Mouse (Mus musculus) lung, postnatal 0 days (tissue): ENCODE data around the gene Hist1h4b. TPM values are rescaled to one million over a fixed set of nuclear protein-coding genes. Genes with fewer than 3 reads are reported as not detected.
"Not testable (repeated sequence)": the region's sequence is repeated elsewhere in the genome, so short reads cannot be mapped to it uniquely, and the experiment has no call there.

Experiments used
- ATAC-seq: fragments of 200-750 bp; cut with Nextera tagmentation; 2 replicates; pipeline ENCODE4 v1.8.0; 2017; ENCODE audit warnings: moderate library complexity
- DNase-seq: peaks from one replicate; pipeline ENCODE4 v3.0.0-alpha.2; 2016; ENCODE audit warnings: low spot score
- H3K27ac ChIP-seq: fragments of 300-500 bp; sonication (generic); 2 replicates; pipeline ENCODE4 v1.5.1; 2014; ENCODE audit warnings: antibody characterized with exemption, mild to moderate bottlenecking, low read length, mixed read lengths
- H3K27me3 ChIP-seq: fragments of 300-500 bp; sonication (generic); replicated peaks from 2 replicates; pipeline ENCODE4 v1.6.1; 2014; ENCODE audit warnings: low read length, mixed read lengths; ENCODE audit not compliant: insufficient read depth
- H3K36me3 ChIP-seq: fragments of 300-500 bp; sonication (generic); 2 replicates; pipeline ENCODE4 v1.6.1; 2014; ENCODE audit warnings: low read length, mixed read lengths; ENCODE audit not compliant: insufficient read depth
- H3K4me1 ChIP-seq: fragments of 300-500 bp; sonication (generic); 2 replicates; pipeline ENCODE4 v1.6.1; 2014; ENCODE audit warnings: antibody characterized with exemption, low read depth, low read length, mixed read lengths; ENCODE audit not compliant: insufficient read depth
- H3K4me2 ChIP-seq: fragments of 300-500 bp; sonication (generic); replicated peaks from 2 replicates; pipeline ENCODE4 v1.6.1; 2014; ENCODE audit warnings: low read depth, mild to moderate bottlenecking, low read length, moderate library complexity, mixed read lengths
- H3K4me3 ChIP-seq: fragments of 300-500 bp; sonication (generic); 2 replicates; pipeline ENCODE4 v1.5.1; 2014; ENCODE audit warnings: low read depth, low read length
- H3K9ac ChIP-seq: fragments of 300-500 bp; sonication (generic); replicated peaks from 2 replicates; pipeline ENCODE4 v1.6.1; 2014; ENCODE audit warnings: low read depth, mild to moderate bottlenecking
- H3K9me3 ChIP-seq: fragments of 300-500 bp; sonication (generic); 2 replicates; pipeline ENCODE4 v1.6.1; 2016; ENCODE audit warnings: low read length, mixed read lengths
- CTCF ChIP-seq: IDR thresholded peaks from 2 replicates; pipeline ENCODE4 v1.5.1; 2016; ENCODE audit warnings: antibody characterized with exemption, mild to moderate bottlenecking
- EP300 ChIP-seq: IDR thresholded peaks from 2 replicates; pipeline ENCODE4 v1.6.1; 2016; ENCODE audit warnings: antibody characterized with exemption, mild to moderate bottlenecking, control low read depth
- WGBS: fragments of 180-500 bp; shearing (Covaris S2); extraction: QIAGEN DNeasy Blood & Tissue Kit; methylation state at CpG from one replicate; pipeline ENCODE4 v1.1.7; 2014; 5-methylcytosine and 5-hydroxymethylcytosine counted together
- polyA plus RNA-seq: library from polyadenylated mRNA; unstranded; fragments of >200 nt; fragmentation: Nextera tagmentation; extraction: Ambion mirVana; gene quantifications from 2 replicates; pipeline ENCODE4 v1.2.1, GENCODE M21; 2015

The Hist1h4b gene
- polyA plus RNA-seq, 1 experiment from 2014 or later = 0.57 TPM

DNA sequence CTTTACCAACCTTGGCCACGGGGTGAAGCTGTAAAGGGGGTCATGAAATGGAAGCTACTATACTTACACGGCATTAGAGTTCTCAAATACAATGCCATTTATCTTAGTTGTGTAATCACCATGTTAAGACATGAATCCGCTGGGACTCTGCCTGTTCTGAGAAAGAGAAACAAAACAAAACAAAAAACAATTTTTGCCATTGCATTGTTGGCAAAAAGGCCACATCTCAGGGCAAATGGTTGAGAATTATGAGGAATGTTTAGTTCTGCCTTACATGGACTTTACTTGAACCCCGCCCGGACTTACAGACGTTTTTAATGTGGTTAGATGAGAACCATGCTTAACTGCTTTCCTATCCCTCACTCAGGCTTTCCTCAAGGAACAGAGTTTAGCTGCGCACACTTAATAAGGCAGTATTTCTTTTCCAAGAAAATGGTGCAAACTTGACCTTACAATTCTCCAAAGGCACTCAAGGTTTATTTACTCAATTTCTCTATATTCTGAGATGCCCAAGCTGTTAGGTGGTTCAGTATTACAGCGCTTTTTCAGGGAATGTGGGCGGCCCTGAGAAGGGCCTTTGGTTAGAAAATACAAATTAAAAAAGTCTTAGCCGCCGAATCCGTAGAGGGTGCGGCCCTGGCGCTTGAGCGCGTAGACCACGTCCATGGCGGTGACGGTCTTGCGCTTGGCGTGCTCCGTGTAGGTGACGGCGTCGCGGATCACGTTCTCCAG lies 3.6 kb downstream of the Hist1h4b start:
- ATAC-seq = peak; percentile 1; the same call in 1 of the 2 replicates
- H3K9ac ChIP-seq = peak overlapping the region; percentile 34; the same call in 1 of the 2 replicates
- H3K27me3 ChIP-seq = no peaks in the 10 kb centered on the region
- WGBS = 2% methylated on average over 20 of the region's 27 CpGs
- H3K4me1 ChIP-seq = peaks cover 12% of the 10 kb centered on the region
- H3K4me3 ChIP-seq = peak overlapping the region; percentile 49
- TF ChIP-seq EP300 (no peak), CTCF (peak; percentile 44)
- H3K27ac ChIP-seq = peak overlapping the region; percentile 81
- H3K36me3 ChIP-seq = no peaks in the 10 kb centered on the region
- peak; percentile 81 for DNase-seq
- H3K9me3 ChIP-seq = no peaks in the 10 kb centered on the region
- H3K4me2 ChIP-seq = peak overlapping the region; percentile 75

DNA sequence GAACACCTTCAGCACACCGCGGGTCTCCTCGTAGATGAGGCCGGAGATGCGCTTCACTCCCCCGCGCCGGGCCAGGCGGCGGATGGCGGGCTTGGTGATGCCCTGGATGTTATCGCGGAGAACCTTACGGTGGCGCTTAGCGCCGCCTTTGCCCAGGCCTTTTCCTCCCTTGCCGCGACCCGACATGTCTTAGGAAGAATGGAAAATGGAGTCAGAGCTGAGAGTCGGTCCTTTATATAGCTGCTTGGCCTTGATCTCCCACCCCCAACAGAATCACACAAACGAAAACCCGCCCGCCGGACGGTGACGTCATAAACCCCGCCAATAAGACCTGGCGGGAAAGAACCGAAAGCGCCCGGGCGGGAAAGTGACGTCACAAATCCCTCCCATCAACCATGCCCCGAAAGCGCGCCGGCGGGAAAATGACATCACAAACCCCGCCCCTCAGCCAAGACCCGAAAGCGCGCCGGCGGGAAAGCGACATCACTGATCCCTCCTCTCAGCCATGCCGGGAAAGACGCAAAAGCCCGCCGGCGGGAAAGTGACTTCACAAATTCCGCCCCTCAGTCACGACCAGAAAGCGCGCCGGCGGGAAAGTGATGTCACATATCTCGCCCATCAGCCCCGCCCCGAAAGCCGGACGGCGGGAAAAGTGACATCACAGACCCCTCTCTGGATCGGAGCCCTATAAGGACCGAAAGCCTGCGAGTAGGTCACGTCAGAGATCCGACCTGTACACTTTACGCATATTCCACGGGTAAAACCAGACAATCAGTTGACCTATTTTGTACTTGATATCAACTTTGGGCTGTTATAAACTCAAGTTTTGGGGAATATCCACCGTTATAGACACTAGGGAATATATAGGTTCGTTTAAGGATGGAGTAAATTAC lies 4.4 kb downstream of the Hist1h4b start, which contains the start of gene Hist1h4a:
TSS of gene Hist1h4a (minus strand) at position 259 of the 893 bp plus-strand sequence.
- Histone ChIP-seq H3K4me1 (peaks cover 12% of the 10 kb centered on the region), H3K4me2 (peak within 1 kb of the TSS; percentile 75), H3K36me3 (no peaks in the 10 kb centered on the region), H3K27me3 (no peaks in the 10 kb centered on the region), H3K9me3 (no peaks in the 10 kb centered on the region), H3K9ac (peak within 1 kb of the TSS; percentile 35), H3K4me3 (peak within 1 kb of the TSS; percentile 49), H3K27ac (peak within 1 kb of the TSS; percentile 81)
- ATAC-seq (peak; percentile 75), DNase-seq (peak; percentile 99)
- no peak for TF ChIP-seq CTCF
- no peak for TF ChIP-seq EP300
- 1% methylated on average over 63 of the region's 72 CpGs for WGBS

DNA sequence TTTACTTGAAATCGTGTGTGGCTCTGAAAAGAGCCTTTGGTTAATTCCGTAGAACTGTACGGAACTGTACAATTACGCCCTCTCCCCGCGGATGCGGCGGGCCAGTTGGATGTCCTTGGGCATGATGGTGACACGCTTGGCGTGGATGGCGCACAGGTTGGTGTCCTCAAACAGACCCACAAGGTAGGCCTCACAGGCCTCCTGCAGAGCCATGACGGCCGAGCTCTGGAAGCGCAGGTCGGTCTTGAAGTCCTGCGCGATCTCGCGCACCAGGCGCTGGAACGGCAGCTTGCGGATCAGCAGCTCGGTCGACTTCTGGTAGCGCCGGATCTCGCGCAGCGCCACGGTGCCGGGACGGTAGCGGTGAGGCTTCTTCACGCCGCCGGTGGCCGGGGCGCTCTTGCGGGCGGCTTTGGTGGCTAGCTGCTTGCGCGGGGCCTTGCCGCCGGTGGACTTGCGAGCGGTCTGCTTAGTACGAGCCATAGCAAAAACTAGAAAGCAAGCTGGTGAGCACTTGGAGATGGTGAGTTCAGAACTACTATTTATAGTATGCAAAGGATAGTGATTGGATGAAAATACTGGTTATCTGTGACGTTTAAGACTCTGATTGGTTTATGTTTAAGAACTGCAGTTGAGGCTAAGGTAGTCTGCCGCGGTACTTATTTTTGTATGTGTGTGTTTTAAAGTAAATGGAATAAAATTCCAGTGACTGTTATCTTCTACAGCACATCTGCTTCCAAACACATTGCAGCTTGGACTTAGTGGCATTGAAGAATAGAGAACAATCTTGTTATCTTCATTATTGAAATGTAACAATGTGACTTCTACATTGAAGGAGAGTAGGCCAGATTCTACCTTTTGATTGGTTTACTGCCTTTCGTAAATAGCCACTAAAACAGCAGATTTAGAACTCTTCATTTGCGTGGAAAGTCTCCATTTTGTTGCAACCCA lies 5.3 kb downstream of the Hist1h4b start, which contains the start of gene Hist1h3a:
TSS of gene Hist1h3a (minus strand) at position 516 of the 951 bp plus-strand sequence.
- peak within 1 kb of the TSS; percentile 75 for H3K4me2 ChIP-seq
- H3K36me3 ChIP-seq, H3K27me3 ChIP-seq, H3K9me3 ChIP-seq: not testable (repeated sequence)
- DNase-seq (peak; percentile 98), ATAC-seq (peak; percentile 59)
- H3K9ac ChIP-seq = peak within 1 kb of the TSS; percentile 35
- H3K4me1 ChIP-seq = peaks cover 12% of the 10 kb centered on the region
- H3K27ac ChIP-seq = peak within 1 kb of the TSS; percentile 81
- 3% methylated on average over 26 of the region's 52 CpGs for WGBS
- H3K4me3 ChIP-seq = peak within 1 kb of the TSS; percentile 49

GRCm38 (mm10) chr13:23763242-23763585 lies 6.4 kb downstream of the Hist1h4b start:
- TF ChIP-seq CTCF (no peak), EP300 (no peak)
- Histone ChIP-seq H3K27ac (peak overlapping the region; percentile 81), H3K9ac (0 out of 2 replicates have a peak overlapping the region, but pooled peaks have one; percentile 13), H3K4me1 (peaks cover 12% of the 10 kb centered on the region), H3K27me3 (no peaks in the 10 kb centered on the region), H3K4me2 (peak overlapping the region; percentile 75), H3K36me3 (no peaks in the 10 kb centered on the region), H3K4me3 (peak overlapping the region; percentile 49), H3K9me3 (no peaks in the 10 kb centered on the region)
- peak; percentile 47 for DNase-seq
- 1% methylated on average over 10 of the region's 10 CpGs for WGBS
- ATAC-seq = no peak

DNA sequence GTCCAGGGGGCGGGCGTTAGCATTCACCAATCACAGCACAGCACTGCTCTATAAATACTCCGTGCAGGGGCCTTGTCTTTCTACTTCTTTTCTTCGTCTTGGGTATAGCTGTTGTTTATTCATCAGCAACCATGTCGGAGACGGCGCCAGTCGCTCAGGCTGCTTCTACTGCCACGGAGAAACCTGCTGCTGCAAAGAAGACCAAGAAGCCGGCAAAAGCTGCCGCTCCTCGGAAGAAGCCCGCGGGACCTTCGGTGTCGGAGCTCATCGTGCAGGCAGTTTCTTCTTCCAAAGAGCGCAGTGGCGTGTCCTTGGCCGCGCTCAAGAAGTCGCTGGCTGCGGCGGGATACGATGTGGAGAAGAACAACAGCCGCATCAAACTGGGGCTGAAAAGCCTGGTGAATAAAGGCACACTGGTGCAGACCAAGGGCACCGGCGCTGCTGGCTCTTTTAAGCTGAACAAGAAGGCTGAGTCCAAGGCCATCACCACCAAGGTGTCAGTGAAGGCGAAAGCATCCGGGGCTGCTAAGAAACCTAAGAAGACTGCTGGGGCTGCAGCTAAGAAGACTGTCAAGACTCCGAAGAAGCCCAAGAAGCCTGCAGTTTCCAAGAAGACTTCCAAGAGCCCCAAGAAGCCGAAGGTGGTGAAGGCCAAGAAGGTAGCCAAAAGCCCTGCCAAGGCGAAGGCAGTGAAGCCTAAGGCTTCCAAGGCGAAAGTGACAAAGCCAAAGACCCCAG lies 6.9 kb downstream of the Hist1h4b start, which contains the start of gene Hist1h1a:
TSS of gene Hist1h1a (plus strand) at position 81 of the 738 bp plus-strand sequence.
- Histone ChIP-seq H3K4me3 (peak within 1 kb of the TSS; percentile 49), H3K27ac (peak within 1 kb of the TSS; percentile 81), H3K36me3 (no peaks in the 10 kb centered on the region), H3K4me1 (peaks cover 12% of the 10 kb centered on the region), H3K27me3 (no peaks in the 10 kb centered on the region), H3K9ac (peak within 1 kb of the TSS; percentile 64), H3K4me2 (peak within 1 kb of the TSS; percentile 75), H3K9me3 (no peaks in the 10 kb centered on the region)
- 3% methylated on average over 34 of the region's 34 CpGs for WGBS
- no peak; the same call in 1 of the 2 replicates for TF ChIP-seq EP300
- TF ChIP-seq CTCF = no peak
- peak; percentile 68 for ATAC-seq
- peak; percentile 98 for DNase-seq
